Mouse (Mus musculus) large intestine, adult 2 months (tissue): Measurements from ENCODE around the gene Ccl4. TPM values are rescaled to one million over a fixed set of nuclear protein-coding genes. Genes with fewer than 3 reads are reported as not detected.

Experiments
- DNase-seq: peaks from one replicate; pipeline ENCODE4 v3.0.0-alpha.2; 2012; ENCODE audit warnings: low read depth, low spot score
- WGBS: fragments of 180-500 bp; shearing (Covaris S2); methylation state at CpG from one replicate; pipeline ENCODE4 v1.1.7; 2018; 5-methylcytosine and 5-hydroxymethylcytosine counted together
- polyA plus RNA-seq: library from polyadenylated mRNA; depleted of rRNA; stranded (reverse); fragments of >200 nt; gene quantifications from 2 replicates; pipeline ENCODE4 v1.2.3, GENCODE M21; 2012; rRNA removed

Gene Ccl4
- polyA plus RNA-seq, 1 experiment: 4.5 TPM

DNA sequence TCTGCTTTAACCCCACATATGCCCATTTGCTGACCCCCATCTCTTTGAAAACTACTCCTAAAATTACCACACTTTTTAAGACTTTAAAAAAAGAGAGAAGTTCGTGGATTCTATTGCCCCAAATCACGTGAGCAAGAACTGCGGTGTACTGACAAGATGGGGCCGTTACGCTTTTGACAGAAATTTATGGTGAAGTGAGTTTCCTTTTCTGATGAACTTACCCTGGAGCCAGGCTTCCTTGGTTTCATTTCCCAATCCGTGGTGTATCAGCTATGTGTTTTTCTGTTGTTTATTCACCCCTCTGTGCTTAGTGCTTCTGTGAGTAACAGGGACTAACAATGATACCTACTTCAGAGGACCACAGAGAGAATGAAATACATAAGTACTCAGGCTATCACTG is 3.6 kb upstream of the Ccl4 start:
- 60% methylated on average over 6 of the region's 6 CpGs for WGBS
- DNase-seq: no peak

DNA sequence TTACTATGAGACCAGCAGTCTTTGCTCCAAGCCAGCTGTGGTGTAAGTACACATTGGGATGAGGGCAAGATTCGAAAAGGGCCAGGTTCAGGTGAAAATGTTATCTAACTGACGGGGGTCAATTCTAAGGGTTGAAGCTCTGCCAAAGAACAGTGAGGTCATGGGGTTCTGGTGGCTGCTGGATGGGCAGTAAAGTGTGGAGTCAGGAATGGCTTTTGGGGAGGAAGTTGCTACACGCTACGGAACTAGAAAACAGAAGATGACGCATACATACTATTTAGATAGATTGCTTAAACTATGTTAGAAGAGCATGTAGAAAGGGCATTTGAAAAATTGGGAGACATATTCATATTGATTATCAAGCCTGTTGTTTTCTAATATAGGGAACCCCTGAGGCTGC is 1.1 kb downstream of the Ccl4 start:
- DNase-seq: no peak
- 56% methylated on average over 5 of the region's 5 CpGs for WGBS

GRCm38 (mm10) chr11:83671743-83672142 is 9.4 kb downstream of the Ccl4 start:
- DNase-seq: no peak

DNA sequence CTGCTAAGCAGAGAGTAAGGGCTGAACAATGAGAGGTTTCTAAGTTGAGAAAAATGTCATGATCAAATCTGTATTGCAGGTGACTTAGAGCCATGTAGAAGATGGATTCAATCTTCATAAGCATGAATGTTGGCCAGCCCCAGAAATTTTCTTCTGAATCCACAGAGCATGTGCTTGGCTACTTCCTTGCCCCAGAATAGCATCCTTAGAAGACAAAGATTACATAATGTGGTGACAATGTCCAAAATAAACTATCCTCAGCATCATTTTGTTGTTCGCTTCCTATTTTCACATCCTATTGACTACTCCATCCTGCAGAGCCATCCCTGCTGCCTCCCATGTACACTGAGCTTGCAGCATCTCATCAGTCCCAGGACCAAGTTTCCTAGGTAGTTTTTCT is 13.3 kb downstream of the Ccl4 start:
- 85% methylated on average over 1 of the region's 1 CpGs for WGBS
- no peak for DNase-seq

DNA sequence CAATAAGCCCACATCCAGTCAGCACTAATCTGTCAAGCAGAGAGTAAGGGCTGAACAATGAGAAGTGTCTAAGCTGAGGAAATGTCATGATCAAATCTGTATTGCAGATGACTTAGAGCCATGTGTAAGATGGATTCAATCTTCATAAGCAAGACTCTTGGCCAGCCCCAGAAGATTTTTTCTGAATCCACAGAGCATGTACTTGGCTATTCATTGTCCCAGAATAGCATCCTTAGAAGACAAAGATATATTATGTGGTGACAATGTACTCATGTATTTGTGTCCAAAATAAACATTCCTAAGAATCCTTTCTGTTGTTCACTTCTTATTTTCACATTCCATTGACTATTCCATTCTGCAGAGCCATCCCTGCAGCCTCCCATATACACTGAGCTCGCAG is 27.5 kb downstream of the Ccl4 start:
- no peak for DNase-seq
- 90% methylated on average over 1 of the region's 1 CpGs for WGBS

DNA sequence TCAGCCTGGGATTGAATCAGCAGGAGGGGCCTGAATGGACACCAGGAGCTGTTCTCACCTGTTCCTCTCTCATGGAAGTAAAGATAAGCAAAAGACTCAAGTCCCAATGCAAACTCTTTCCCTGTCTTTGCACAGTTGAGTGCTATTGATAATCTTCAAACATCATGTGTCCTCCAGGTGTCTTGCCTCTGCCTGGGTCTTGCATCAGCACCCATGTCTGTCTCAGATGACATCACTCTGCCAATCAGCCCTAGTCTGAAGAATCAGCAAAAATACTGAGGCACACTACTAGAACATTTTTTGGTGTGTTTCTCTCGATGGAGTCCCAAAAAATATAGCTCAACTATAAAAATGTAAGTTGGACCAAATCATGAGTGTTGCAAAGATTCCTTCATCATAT is 29.6 kb downstream of the Ccl4 start:
- no peak for DNase-seq
- WGBS: 44% methylated on average over 1 of the region's 1 CpGs

DNA sequence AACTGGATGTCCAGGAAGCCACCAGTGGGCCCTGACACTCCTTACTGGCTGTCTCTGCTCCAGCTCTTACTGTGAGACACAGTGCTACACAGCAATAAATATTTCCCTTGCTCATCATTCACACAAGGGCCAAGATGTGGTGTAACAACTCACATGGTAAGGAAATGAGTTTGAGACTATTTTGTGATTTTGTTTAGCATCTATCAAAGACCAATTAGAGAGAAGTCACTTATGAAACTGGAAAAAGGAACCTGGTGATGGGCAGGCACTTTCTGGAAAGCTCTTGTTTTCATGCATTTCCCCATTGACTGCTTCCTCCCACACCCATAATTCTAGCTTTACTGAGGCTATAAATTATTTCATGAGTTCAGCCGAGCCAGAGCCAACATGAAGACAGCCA is 41.3 kb downstream of the Ccl4 start, which contains the start of gene Wfdc17:
TSS of gene Wfdc17 (plus strand) at position 287 of the 400 bp plus-strand sequence.
- 0% methylated on average over 1 of the region's 1 CpGs for WGBS
- DNase-seq: no peak

- DNase-seq: no peak
- WGBS: 27% methylated on average over 4 of the region's 4 CpGs
These were observed 46.3 kb downstream of the Ccl4 start, which contains the start of gene Wfdc18 for GRCm38 (mm10) chr11:83708715-83709114. Gene Wfdc18, plus strand, starts transcription at chr11:83709015.

DNA sequence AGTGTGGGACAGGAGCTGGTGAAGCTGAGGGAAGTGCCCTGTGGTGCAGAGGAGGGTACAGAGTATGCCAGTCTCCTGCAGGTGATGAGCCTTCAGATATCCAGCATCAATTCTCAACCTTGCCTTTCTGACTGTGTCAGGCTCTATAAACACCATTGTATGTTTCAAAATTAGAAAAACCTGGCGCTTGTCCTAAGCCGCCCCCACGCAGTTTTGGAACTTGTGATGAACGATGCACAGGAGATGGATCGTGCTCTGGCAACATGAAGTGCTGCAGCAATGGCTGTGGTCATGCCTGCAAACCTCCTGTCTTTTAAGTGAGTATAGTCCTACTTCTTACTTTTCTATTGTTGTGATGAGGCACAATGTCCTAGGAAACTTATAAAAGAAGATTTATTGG is 47.3 kb downstream of the Ccl4 start:
- DNase-seq: no peak
- 86% methylated on average over 5 of the region's 5 CpGs for WGBS

GRCm38 (mm10) chr11:83712671-83713070 is 50.3 kb downstream of the Ccl4 start:
- no peak for DNase-seq
- 12% methylated on average over 1 of the region's 1 CpGs for WGBS

GRCm38 (mm10) chr11:83713925-83714324 is 51.5 kb downstream of the Ccl4 start:
- no peak for DNase-seq
- 72% methylated on average over 2 of the region's 2 CpGs for WGBS

Other genes with a start within 250 kb of the Ccl4 start
- gene Gas2l2, start 233.1 kb upstream of the Ccl4 start, polyA plus RNA-seq: 0.38 and 0.48 TPM in 2 replicates
- gene 1700020L24Rik, start 224.9 kb upstream of the Ccl4 start, polyA plus RNA-seq: 1.6 and 1.7 TPM in 2 replicates
- 2.1 and 5.6 TPM in 2 replicates for gene Mmp28, start 199.5 kb upstream of the Ccl4 start, polyA plus RNA-seq
- gene Taf15, start 189.5 kb upstream of the Ccl4 start, polyA plus RNA-seq: 10.5 and 13.9 TPM in 2 replicates
- gene Heatr9, start 140.4 kb upstream of the Ccl4 start, polyA plus RNA-seq: 0.04 and 0.05 TPM in 2 replicates
- gene Ccl5, start 132.1 kb upstream of the Ccl4 start, polyA plus RNA-seq: 194 and 322 TPM in 2 replicates
- gene Ccl9, start 83.9 kb upstream of the Ccl4 start, polyA plus RNA-seq: 9.1 and 16.9 TPM in 2 replicates
- gene Ccl6, start 69.5 kb upstream of the Ccl4 start, polyA plus RNA-seq: 122 and 165 TPM in 2 replicates
- not detected in 2 replicates for gene Rpl9-ps1, start 17.0 kb upstream of the Ccl4 start, polyA plus RNA-seq
- 2.1 and 2.5 TPM in 2 replicates for gene Ccl3, start 13.2 kb upstream of the Ccl4 start, polyA plus RNA-seq
- gene Wfdc17, start 41.4 kb downstream of the Ccl4 start, polyA plus RNA-seq: 3.3 and 5.8 TPM in 2 replicates
- not detected in 2 replicates for gene Wfdc18, start 46.4 kb downstream of the Ccl4 start, polyA plus RNA-seq
- 0.86 and 2.0 TPM in 2 replicates for gene Wfdc21, start 84.4 kb downstream of the Ccl4 start, polyA plus RNA-seq
- 12.1 and 24.6 TPM in 2 replicates for gene Heatr6, start 91.1 kb downstream of the Ccl4 start, polyA plus RNA-seq
- gene Hnf1b, start 187.5 kb downstream of the Ccl4 start, polyA plus RNA-seq: 14.4 and 17.7 TPM in 2 replicates